ENCODE assay signal across 19 mouse cellular contexts in genomic region chr17:85043404-85043816, GRCm38 (mm10). TPM values are rescaled to one million over a fixed set of nuclear protein-coding genes. Genes with fewer than 3 reads are reported as not detected.
DNase-seq lines count a peak whose midpoint lies in the region; ATAC-seq and TF ChIP-seq lines count a peak whose summit lies in the region.
"Had no signal": no experiment of that assay in that cellular context is flagged by ENCODE, and none has a peak within 500 bp of the region (broad histone marks: within the 10 kb centered on the region; RNA-seq: fewer than 3 reads in every experiment).

No protein-coding gene starts in this region.

- no peak overlapping the region for H3K9ac ChIP-seq in intestine, postnatal 0 days (ENCODE audit: low read depth, low read length)
- no peak overlapping the region for H3K9ac ChIP-seq in stomach, embryonic 15.5 days
- H3K9ac ChIP-seq: embryonic facial prominence, embryonic 12.5 days; hindbrain, embryonic 12.5 days; limb, embryonic 12.5 days; neural tube, embryonic 12.5 days had no signal

- H3K4me3 ChIP-seq in intestine, postnatal 0 days (ENCODE audit: low read depth, low read length): no peak overlapping the region
- H3K4me3 ChIP-seq in stomach, embryonic 15.5 days (replicated peaks): no peak overlapping the region
- H3K4me3 ChIP-seq: embryonic facial prominence, embryonic 12.5 days; gastrocnemius, adult 2 months; hindbrain, embryonic 12.5 days; limb, embryonic 12.5 days; neural tube, embryonic 12.5 days had no signal

- ATAC-seq in intestine, postnatal 0 days: peak; percentile 89
- peak; percentile 60; the same call in 1 of the 2 replicates for ATAC-seq in stomach, embryonic 15.5 days (ENCODE audit: insufficient read depth, low FRiP score, low read depth)
- ATAC-seq: inflammation-experienced regulatory T-cells, adult 6 months; midbrain, embryonic 16.5 days had no signal

- no peaks in the 10 kb centered on the region for H3K27me3 ChIP-seq in intestine, postnatal 0 days (replicated peaks; ENCODE audit: control insufficient read depth, insufficient read depth, low read length)
- H3K27me3 ChIP-seq in stomach, embryonic 15.5 days (replicated peaks): no peaks in the 10 kb centered on the region
- H3K27me3 ChIP-seq: embryonic facial prominence, embryonic 12.5 days; hindbrain, embryonic 12.5 days; limb, embryonic 12.5 days; neural tube, embryonic 12.5 days had no signal

- H3K36me3 ChIP-seq in intestine, postnatal 0 days (ENCODE audit: control insufficient read depth, insufficient read depth): peaks cover 7% of the 10 kb centered on the region; the same call in 1 of the 2 replicates
- no peaks in the 10 kb centered on the region for H3K36me3 ChIP-seq in stomach, embryonic 15.5 days
- H3K36me3 ChIP-seq: embryonic facial prominence, embryonic 12.5 days; hindbrain, embryonic 12.5 days; limb, embryonic 12.5 days; neural tube, embryonic 12.5 days had no signal

- peak; percentile 76 for DNase-seq in kidney, adult 11 months
- no peak for DNase-seq in kidney, adult 18-20 months
- peak; percentile 44 for DNase-seq in kidney, postnatal 10 days
- no peak for DNase-seq in T-cell, adult 2 months (ENCODE audit: low spot score)
- no peak for DNase-seq in layer of hippocampus, adult 9-10 months (ENCODE audit: low spot score)
- DNase-seq in neural tube, embryonic 10.5 days (ENCODE audit: extremely low spot score, low spot score): no peak
- DNase-seq: cerebellum, adult 2 months; gastrocnemius, adult 2 months; layer of hippocampus, adult 9-11 months; thymus, postnatal 14 days had no signal

- peak overlapping the region; percentile 71 for H3K27ac ChIP-seq in intestine, postnatal 0 days (ENCODE audit: low read depth, low read length)
- peak overlapping the region; percentile 54 for H3K27ac ChIP-seq in stomach, embryonic 15.5 days
- H3K27ac ChIP-seq: embryonic facial prominence, embryonic 12.5 days; gastrocnemius, adult 2 months; hindbrain, embryonic 12.5 days; limb, embryonic 12.5 days; neural tube, embryonic 12.5 days had no signal

- H3K4me1 ChIP-seq in intestine, postnatal 0 days (replicated peaks; ENCODE audit: control insufficient read depth, insufficient read depth, low read length): peaks cover 11% of the 10 kb centered on the region; the same call in 1 of the 2 replicates
- H3K4me1 ChIP-seq in stomach, embryonic 15.5 days: no peaks in the 10 kb centered on the region
- H3K4me1 ChIP-seq: embryonic facial prominence, embryonic 12.5 days; hindbrain, embryonic 12.5 days; limb, embryonic 12.5 days; neural tube, embryonic 12.5 days had no signal

- H3K4me2 ChIP-seq in intestine, postnatal 0 days (replicated peaks; ENCODE audit: low read depth): no peak overlapping the region
- no peak overlapping the region for H3K4me2 ChIP-seq in stomach, embryonic 15.5 days
- H3K4me2 ChIP-seq: embryonic facial prominence, embryonic 12.5 days; hindbrain, embryonic 12.5 days; limb, embryonic 12.5 days; neural tube, embryonic 12.5 days had no signal

- no peak for TF ChIP-seq CTCF in intestine, postnatal 0 days (IDR thresholded peaks at IDR 0.05; ENCODE audit: low read depth)

- no peaks in the 10 kb centered on the region for H3K9me3 ChIP-seq in intestine, postnatal 0 days (ENCODE audit: control insufficient read depth)
- H3K9me3 ChIP-seq in stomach, embryonic 15.5 days: no peaks in the 10 kb centered on the region
- H3K9me3 ChIP-seq: embryonic facial prominence, embryonic 12.5 days; hindbrain, embryonic 12.5 days; limb, embryonic 12.5 days; neural tube, embryonic 12.5 days had no signal

- WGBS in intestine, postnatal 0 days: 32% methylated on average over 6 of the region's 6 CpGs
- 61% methylated on average over 6 of the region's 6 CpGs for WGBS in stomach, embryonic 15.5 days

RNA-seq across cellular contexts. Expression of gene Slc3a1, which starts 15.2 kb away (rescaled TPM):
- polyA plus RNA-seq in intestine, postnatal 0 days (2015; fragmentation: Nextera tagmentation; extraction: Ambion mirVana): 121 and 130 TPM in 2 replicates
- polyA plus RNA-seq in stomach, embryonic 15.5 days (2015; fragmentation: Nextera tagmentation; extraction: Ambion mirVana): 5.8 and 6.8 TPM in 2 replicates
- polyA plus RNA-seq: lung, embryonic 16.5 days had no signal

RNA-seq across cellular contexts. Expression of gene Prepl, which starts 46.6 kb away (rescaled TPM):
- polyA plus RNA-seq in intestine, postnatal 0 days (2015; fragmentation: Nextera tagmentation; extraction: Ambion mirVana): 13.7 and 13.8 TPM in 2 replicates
- polyA plus RNA-seq in stomach, embryonic 15.5 days (2015; fragmentation: Nextera tagmentation; extraction: Ambion mirVana): 23.5 and 28.3 TPM in 2 replicates

RNA-seq across cellular contexts. Expression of gene Camkmt, which starts 46.9 kb away (rescaled TPM):
- polyA plus RNA-seq in intestine, postnatal 0 days (2015; fragmentation: Nextera tagmentation; extraction: Ambion mirVana): 7.7 and 9.2 TPM in 2 replicates
- polyA plus RNA-seq in stomach, embryonic 15.5 days (2015; fragmentation: Nextera tagmentation; extraction: Ambion mirVana): 14.3 and 15.5 TPM in 2 replicates

Comparison
In these comparisons a context has a peak if more than half of its experiments do, and no peak if none do; other contexts are left out.
1. DNase-seq: peak in kidney, adult 11 months (single experiment) and kidney, postnatal 10 days (single experiment); none in kidney, adult 18-20 months (single experiment), T-cell, adult 2 months (single experiment), layer of hippocampus, adult 9-10 months (single experiment) and neural tube, embryonic 10.5 days (single experiment).
2. RNA of gene Slc3a1, which starts 15.2 kb away (polyA plus RNA-seq): 121 to 130 TPM in intestine, postnatal 0 days; 5.8 to 6.8 TPM in stomach, embryonic 15.5 days; every median in the first group is over 10 times any median in the second.